Mouse (Mus musculus): ENCODE results near the gene Dph6.

GRCm38 (mm10) chr2:114654365-114655239 lies at the start of gene Dph6:
- peak; percentile 59 for TF ChIP-seq POLR2A (IDR thresholded peaks at IDR 0.05; ENCODE audit: borderline replicate concordance, extremely low read depth, low read depth, low read length)
- TF ChIP-seq CTCF (IDR thresholded peaks at IDR 0.05; ENCODE audit: insufficient read depth, low read length): no peak

Data from lung, adult 2 months (tissue).